ENCODE assay signal across 16 mouse cellular contexts in the genomic region with DNA sequence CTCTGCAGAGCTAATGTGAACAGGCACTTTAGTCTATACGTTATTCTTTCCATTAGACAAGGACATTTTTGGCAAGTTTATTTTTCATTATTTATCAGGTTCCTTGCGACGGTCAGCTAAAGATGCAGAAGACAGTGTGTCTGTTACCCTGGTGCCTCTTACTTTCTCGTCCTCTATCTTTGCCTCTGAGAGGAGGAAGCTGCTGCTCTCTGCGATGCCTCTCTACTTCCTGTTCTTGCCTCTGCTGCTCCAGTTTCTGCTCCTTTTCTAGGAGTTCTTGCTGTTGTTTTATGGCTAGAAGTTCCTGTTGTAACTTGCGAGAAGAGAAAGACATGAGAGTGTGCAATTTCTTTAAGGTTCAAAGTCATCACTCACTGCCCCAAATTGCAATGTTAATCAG.
DNase-seq lines count a peak whose midpoint lies in the region; ATAC-seq and TF ChIP-seq lines count a peak whose summit lies in the region.
"Had no signal": no experiment of that assay in that cellular context is flagged by ENCODE, and none has a peak within 500 bp of the region (broad histone marks: within the 10 kb centered on the region; RNA-seq: fewer than 3 reads in every experiment).

No protein-coding gene starts in this region.

- H3K9ac ChIP-seq in heart, postnatal 0 days (replicated peaks; ENCODE audit: low read depth, low read length), result no peak overlapping the region
- H3K9ac ChIP-seq: embryonic facial prominence, embryonic 15.5 days; hindbrain, embryonic 13.5 days had no signal

- intact Hi-C loops in heart, postnatal 25 days (cut with DNase I), result loop anchor here (5.0 kb wide), 1 partner anchor 231 kb away; no protein-coding TSS in a partner anchor

- ATAC-seq in heart, postnatal 0 days (ENCODE audit: insufficient read depth, low read depth), result no peak
- ATAC-seq in megakaryocyte, adult 5-6 weeks (ENCODE audit: poor library complexity, severe bottlenecking), result peak; percentile 83

- H3K27ac ChIP-seq in heart, postnatal 0 days (ENCODE audit: low read depth), result 0 out of 2 replicates have a peak overlapping the region, but pooled peaks have one; percentile 2
- H3K27ac ChIP-seq: embryonic facial prominence, embryonic 15.5 days; heart, embryonic 10.5 days; hindbrain, embryonic 13.5 days; midbrain, embryonic 10.5 days had no signal

- H3K9me3 ChIP-seq in heart, postnatal 0 days (replicated peaks; ENCODE audit: control insufficient read depth, low read length), result no peaks in the 10 kb centered on the region
- H3K9me3 ChIP-seq: embryonic facial prominence, embryonic 15.5 days; heart, embryonic 10.5 days; hindbrain, embryonic 13.5 days; midbrain, embryonic 10.5 days had no signal

- no peak for TF ChIP-seq CTCF in heart, postnatal 0 days (IDR thresholded peaks at IDR 0.05; ENCODE audit: low read depth)

- H3K4me3 ChIP-seq in heart, postnatal 0 days (ENCODE audit: low read depth, low read length), result no peak overlapping the region
- H3K4me3 ChIP-seq: embryonic facial prominence, embryonic 15.5 days; heart, embryonic 10.5 days; hindbrain, embryonic 13.5 days; midbrain, embryonic 10.5 days; myocyte had no signal

- H3K4me1 ChIP-seq in heart, postnatal 0 days (ENCODE audit: control insufficient read depth, insufficient read depth), result 0 out of 2 replicates have a peak, but pooled peaks cover 3% of the 10 kb centered on the region
- H3K4me1 ChIP-seq: embryonic facial prominence, embryonic 15.5 days; hindbrain, embryonic 13.5 days; midbrain, embryonic 10.5 days had no signal

- no peak for DNase-seq in heart, postnatal 0 days (ENCODE audit: low spot score)
- no peak for DNase-seq in heart, postnatal 25 days (ENCODE audit: low spot score)
- peak; percentile 14 for DNase-seq in thymus, postnatal 0 days (ENCODE audit: low spot score)
- DNase-seq in thymus, postnatal 36 days, result no peak
- DNase-seq in thymus, postnatal 4 days, result peak; percentile 12
- DNase-seq in kidney, postnatal 36 days, result no peak
- DNase-seq in right cerebral cortex, adult 18-20 months, result no peak
- DNase-seq: cerebellum, adult 11-12 months; kidney, adult 9 months; right cerebral cortex, postnatal 4 days had no signal

- H3K4me2 ChIP-seq in heart, postnatal 0 days (ENCODE audit: low read depth, low read length), result no peak overlapping the region
- H3K4me2 ChIP-seq: embryonic facial prominence, embryonic 15.5 days; hindbrain, embryonic 13.5 days had no signal

- WGBS in heart, postnatal 0 days, result 51% methylated on average over 6 of the region's 6 CpGs

- no peak for TF ChIP-seq EP300 in heart, postnatal 0 days (IDR thresholded peaks at IDR 0.05; ENCODE audit: low read depth)

- no peaks in the 10 kb centered on the region for H3K27me3 ChIP-seq in heart, postnatal 0 days (ENCODE audit: control insufficient read depth, insufficient read depth, low read length)
- H3K27me3 ChIP-seq: embryonic facial prominence, embryonic 15.5 days; hindbrain, embryonic 13.5 days had no signal

- H3K36me3 ChIP-seq in heart, postnatal 0 days (replicated peaks; ENCODE audit: control insufficient read depth, insufficient read depth, low read length), result peaks cover 15% of the 10 kb centered on the region
- H3K36me3 ChIP-seq: embryonic facial prominence, embryonic 15.5 days; hindbrain, embryonic 13.5 days; midbrain, embryonic 10.5 days had no signal

Comparison
In these comparisons a context has a peak if more than half of its experiments do, and no peak if none do; other contexts are left out.
1. DNase-seq: peak in thymus, postnatal 0 days (single experiment) and thymus, postnatal 4 days (single experiment); none in heart, postnatal 0 days (single experiment), heart, postnatal 25 days (single experiment), thymus, postnatal 36 days (0 of 2), kidney, postnatal 36 days (0 of 2) and right cerebral cortex, adult 18-20 months (single experiment).